Mouse (Mus musculus): ENCODE data around the gene Ncapd2. TPM values are rescaled to one million over a fixed set of nuclear protein-coding genes. Genes with fewer than 3 reads are reported as not detected.

The Ncapd2 gene
- total RNA-seq, 2 experiments from 2014 or later: 924 to 953 TPM

DNA sequence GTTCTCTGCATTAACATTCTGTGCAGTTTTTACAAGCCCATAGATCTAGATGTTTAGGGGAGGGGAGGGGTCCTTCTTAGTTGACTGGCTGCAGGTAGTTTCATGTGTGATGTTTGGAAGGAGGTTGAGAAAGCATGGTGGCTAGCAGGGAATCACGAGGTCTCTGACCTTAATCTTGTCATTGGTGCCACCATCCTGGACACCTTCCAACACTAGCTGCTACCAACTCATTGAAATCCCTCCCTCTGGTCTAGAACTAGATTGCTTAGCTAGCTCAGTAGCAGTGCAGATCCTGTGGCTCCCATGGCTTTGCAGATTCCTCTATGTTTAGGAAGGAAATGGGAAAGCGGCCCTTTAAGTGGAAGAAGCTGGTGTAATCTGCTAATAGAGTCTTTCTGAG is 25.4 kb upstream of the Ncapd2 start:
- ATAC-seq (replicated peaks; ENCODE audit: low FRiP score, poor library complexity, severe bottlenecking): no peak

DNA sequence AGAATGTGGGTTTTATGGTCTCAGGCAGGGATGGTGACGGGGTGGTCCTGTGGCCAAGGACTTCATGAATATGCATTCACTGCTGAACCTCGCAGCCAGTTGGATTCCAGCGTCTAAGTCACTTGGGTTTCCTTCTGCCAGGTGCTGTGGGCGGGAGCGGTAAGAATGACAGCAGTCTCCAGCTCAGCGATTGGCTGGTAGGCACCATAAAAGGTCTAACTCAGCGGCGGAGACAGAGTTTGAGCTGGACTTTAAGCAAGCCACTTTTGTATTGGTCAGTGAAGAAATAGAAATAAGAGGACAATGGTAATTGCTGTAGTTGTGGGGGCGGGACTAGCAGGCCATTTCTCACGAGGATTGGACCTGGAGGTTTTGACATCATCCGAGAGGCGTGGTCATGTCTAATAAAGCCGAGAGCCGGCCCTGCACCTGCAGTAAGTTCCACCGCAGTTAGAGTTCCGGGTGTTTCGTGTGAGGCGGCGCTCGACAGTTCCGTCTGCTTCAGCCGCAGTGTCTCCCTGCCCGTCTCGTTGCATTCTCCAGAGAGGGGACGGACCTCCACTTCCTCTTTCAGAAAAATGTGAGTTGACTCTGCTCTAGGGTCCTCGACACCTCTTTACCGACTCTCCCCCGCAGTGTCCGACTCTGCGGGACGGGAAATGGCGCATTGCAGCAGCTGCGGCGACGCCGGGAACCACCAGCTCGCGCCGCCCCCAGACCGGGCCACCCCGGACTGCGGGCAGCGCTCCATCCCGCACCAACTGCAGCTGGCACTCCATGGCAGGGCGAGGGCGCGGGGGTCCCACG is 23.9 kb upstream of the Ncapd2 start, which contains the start of gene Vamp1:
Gene Vamp1, plus strand, starts transcription at position 404 of the 807 bp plus-strand sequence.
- peak; percentile 98 for ATAC-seq (replicated peaks; ENCODE audit: low FRiP score, poor library complexity, severe bottlenecking)

DNA sequence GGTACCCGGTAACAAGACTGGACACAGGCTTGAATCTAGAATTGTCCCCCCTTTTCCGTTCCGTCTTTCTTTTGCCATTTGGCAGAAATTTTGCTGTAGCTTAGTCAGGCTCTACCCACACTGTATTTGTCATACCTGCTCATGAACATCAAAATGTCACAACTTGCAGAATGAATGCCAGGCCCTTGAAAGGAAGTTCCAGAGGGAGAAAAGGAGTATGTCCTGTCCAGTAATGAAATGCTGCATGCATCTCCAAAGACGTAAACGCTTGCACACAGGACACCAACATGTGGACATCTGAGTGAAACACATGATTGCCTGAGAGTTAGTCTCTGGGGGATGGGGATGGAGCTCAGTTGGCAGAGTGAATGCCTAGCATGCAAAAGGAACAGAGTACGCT is 22.2 kb upstream of the Ncapd2 start:
- no peak for ATAC-seq (replicated peaks; ENCODE audit: low FRiP score, poor library complexity, severe bottlenecking)

DNA sequence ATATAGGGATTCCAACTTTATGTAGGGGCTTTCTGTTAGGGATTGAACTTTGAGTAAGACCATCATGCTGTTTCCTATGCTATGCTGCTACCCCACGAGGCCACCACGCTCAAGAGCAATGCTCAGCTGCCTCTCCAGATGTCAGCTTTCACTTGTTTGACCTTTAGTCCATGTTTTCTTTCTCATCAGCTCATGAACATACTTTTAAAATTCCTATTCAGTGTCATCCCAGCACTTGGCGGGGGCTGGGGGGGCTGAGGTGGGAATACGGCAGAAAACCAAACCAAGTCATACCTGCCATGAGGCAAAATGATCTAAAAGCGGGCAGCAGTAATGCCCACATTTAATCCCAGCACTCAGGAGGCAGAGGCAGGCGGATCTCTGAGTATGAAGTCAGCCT is 21.6 kb upstream of the Ncapd2 start:
- no peak for ATAC-seq (replicated peaks; ENCODE audit: low FRiP score, poor library complexity, severe bottlenecking)

DNA sequence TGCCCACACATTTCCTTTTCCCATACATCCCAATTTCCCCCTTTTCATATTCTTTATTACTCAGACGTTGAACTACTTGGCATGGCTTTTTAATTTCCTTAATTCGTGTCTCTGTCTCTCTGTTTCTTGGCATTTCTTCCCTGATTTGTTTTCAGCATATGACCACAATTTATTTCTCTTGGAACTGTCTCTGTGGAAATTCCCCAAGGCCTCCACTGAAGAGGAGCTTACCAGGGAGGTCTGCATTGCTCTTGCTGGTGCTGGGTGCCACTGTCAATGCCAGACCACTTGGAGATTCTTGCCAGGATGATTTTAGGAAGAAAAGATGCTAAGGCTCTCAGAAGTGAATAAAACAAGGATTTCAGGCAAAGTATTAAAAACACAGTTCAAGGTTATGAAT is 21.1 kb upstream of the Ncapd2 start:
- no peak for ATAC-seq (replicated peaks; ENCODE audit: low FRiP score, poor library complexity, severe bottlenecking)

DNA sequence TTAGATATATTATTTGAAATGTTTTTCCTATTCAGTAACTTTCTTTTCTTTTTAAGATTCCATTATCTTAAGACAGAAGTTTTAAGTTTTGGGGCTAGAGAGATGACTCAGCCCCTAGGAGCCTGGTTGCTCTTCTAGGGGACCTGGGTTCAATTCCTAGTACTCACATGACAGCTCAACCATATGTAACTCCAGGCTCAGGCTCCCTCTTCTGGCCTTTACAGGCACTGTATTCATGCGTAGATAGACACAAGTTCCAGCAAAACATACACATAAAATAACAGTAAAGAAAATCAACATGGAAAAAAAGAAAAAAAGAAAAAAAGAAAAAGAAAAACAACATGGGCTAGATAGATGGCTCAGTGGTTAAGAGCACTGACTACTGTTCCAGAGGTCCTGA is 18.9 kb upstream of the Ncapd2 start:
- ATAC-seq (replicated peaks; ENCODE audit: low FRiP score, poor library complexity, severe bottlenecking): no peak

DNA sequence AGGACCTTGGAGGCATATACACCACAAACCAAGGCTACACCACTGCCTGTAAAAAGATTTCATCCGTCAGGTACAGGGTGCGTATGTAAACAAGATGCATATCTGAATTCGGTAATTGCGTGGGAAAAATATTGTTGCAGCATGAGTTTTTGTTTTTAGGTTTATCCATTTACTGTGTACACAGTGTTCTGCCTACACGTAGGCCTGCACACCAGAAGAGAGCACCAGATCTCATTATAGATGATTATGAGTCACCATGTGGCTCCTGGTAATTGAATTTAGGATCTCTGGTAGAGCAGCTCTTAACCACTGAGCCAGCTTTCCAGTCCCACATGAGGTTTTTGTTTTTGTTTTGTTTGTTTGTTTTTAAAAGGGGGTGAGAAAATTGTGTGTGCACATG is 5.7 kb upstream of the Ncapd2 start:
- no peak for ATAC-seq (replicated peaks; ENCODE audit: low FRiP score, poor library complexity, severe bottlenecking)

DNA sequence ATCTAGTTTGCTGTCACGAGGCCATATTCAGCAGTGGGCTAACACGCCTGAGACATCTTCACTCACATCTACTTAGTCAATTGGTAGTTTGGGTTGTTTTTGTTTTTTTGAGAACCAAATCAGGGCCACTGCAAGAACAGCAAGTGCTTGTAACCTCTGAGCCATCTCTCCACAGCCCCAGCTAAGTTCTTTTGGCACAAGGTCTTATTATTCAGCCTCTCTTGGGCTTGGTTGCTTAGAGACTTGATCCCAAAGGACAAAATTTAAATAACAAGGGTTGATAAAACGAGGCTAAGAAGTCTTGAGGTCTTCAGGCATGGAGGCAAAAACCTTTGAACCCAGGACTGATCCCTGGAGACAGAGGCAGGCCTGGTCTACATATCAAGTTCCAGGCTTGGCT is 4.8 kb upstream of the Ncapd2 start:
- ATAC-seq (replicated peaks; ENCODE audit: low FRiP score, poor library complexity, severe bottlenecking): no peak

DNA sequence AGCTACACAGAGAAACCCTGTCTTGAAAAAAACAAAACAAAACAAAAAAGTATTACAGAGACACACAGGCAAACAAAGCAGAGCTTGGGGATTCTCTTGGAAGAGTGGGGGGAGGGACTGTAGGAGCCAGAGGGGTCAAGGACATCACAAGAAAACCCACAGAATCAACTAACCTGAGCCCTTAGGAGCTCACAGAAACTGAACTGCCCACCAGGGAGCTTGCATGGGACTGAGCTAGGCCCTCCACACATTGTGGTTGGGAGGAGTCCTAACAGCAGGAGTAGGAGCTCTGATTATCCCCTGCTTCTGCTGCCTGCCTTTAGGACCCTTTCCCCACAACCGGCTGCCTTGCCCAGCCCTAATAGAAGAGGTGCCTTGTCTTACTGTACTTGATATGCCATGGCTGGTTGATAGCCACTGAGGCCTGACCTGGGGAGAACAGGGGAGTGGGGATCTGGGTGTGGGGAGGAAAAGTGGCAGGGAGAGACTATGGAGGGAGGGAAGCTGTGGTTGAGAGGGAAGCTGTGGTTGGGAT is 4.1 kb upstream of the Ncapd2 start:
- no peak for ATAC-seq (replicated peaks; ENCODE audit: low FRiP score, poor library complexity, severe bottlenecking)

DNA sequence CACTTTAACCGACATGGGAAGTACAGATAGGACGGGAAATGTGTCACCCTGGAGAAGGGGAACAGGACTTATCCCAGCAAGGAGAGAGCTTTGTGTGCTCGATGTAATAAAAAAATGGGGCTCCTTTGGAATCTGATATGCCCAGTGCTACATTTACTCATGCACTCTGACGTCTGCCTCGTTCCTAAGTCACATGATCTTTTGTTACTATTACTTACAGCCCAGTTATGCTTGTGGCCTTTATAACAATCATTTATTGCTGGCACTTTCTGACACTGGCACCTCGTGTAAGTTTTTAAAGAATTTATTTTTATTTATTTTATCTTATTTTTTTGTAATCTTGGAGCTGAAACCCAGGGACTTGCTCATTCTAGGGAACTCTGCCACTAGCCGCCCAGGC is 1.9 kb upstream of the Ncapd2 start:
- no peak for ATAC-seq (replicated peaks; ENCODE audit: low FRiP score, poor library complexity, severe bottlenecking)

DNA sequence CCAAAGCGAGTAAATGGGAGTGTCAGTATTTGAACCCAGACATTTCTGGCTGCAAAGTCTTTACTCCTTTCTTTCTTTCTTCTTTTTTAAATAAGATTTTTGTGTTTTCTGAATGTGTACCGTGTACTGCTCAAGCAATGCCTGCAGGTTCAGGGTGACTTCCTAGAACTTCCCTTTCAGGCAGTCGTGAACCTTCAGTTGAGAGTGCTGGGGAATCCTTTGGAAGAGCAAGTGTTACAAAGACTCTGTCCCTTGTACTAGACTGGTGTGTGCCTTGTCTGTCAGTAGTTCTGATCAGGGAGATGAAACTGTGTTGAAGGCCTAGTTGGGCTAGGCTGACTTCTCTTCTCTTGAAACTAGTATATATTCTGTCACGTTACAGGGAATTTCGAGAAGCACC is 1.3 kb upstream of the Ncapd2 start:
- no peak for ATAC-seq (replicated peaks; ENCODE audit: low FRiP score, poor library complexity, severe bottlenecking)

DNA sequence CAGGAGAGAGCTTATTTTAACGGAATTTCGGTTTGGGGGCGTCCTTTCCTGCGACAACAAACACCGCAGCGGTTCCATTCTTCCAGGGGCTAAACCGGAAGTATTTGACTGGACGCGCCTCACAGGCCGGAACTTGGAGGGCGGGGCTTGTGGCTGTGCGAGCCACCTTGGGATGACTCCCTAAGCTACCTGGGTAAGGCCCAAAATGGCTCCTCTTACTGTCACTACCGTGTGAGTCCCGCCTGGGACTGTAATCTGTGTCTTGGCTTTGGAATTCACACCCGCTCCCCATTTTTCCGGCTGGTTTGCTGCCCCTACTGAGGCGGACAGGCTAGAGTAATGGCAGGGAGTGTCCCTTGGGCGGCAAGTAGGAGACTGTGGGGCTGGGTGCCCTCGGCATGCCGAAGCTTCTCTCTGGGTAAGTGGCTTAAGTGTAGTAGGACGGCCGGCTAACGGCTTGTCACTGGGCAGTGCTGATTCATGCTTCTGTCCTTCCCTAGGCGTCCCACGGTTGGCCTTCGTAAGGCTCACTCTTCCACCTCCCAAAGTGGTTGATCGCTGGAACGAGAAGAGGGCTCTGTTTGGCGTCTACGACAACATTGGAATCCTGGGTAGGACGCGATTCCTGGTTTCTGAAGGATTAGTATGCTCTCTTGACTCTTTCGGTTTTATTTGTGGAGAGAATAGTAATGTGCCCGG is 664 bp upstream of the Ncapd2 start:
- ATAC-seq (replicated peaks; ENCODE audit: low FRiP score, poor library complexity, severe bottlenecking): peak; percentile 85

DNA sequence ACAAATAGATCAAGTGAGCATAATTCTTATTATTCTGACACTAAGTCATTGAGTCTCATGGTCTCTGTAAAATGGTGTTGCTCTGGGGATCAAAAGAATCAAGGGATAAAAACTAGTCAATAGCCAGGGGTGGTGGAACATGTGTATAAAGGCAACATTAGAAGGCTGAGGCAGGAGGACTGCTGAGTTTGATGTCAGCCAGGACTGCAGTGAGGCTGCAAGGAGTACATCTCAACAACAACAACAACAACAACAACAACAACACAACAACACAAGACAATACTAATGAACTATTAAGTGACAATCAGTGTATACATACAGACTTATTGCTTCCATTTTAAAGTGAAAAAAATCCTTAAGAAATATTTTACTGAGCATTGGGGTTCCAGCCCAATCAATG is 685 bp downstream of the Ncapd2 start:
- no peak for ATAC-seq (replicated peaks; ENCODE audit: low FRiP score, poor library complexity, severe bottlenecking)

DNA sequence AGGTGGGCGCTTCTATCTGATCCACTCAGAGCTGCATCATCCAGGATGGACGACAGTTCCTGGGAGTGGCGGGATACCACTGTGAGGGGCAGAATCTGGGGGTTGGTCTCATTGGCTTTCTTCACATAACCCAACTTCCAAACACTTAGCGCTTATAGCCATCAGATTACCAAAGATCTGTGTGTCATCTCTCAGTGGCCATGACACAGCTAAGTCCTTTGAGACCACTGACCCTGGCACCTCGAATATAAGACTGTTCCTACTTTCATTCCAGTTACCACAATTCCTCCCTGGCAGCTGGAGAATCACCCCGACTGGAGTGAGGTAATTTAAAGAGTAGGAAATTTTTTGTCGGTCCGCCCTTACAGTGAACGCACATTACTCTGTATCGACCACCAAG is 5.3 kb downstream of the Ncapd2 start:
- ATAC-seq (replicated peaks; ENCODE audit: low FRiP score, poor library complexity, severe bottlenecking): no peak

DNA sequence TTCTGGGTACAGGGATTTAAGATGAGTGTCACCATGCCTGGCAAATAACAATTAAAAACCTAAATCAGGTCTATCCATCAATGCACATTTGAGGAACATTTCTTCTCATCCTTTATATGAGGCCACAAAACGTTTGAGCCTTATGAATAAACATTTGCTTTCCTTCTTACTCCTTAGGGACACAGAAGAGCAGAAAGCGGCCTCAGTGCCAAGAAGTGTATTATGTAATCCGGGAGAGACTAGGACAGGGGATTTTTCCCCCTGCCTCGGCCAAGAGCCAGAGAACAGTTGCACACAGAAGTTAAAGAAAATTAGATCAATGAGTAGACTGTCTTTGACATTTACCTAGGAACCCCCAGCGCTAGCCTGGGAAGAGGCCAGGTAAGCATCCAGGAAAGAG is 9.4 kb downstream of the Ncapd2 start:
- ATAC-seq (replicated peaks; ENCODE audit: low FRiP score, poor library complexity, severe bottlenecking): no peak

DNA sequence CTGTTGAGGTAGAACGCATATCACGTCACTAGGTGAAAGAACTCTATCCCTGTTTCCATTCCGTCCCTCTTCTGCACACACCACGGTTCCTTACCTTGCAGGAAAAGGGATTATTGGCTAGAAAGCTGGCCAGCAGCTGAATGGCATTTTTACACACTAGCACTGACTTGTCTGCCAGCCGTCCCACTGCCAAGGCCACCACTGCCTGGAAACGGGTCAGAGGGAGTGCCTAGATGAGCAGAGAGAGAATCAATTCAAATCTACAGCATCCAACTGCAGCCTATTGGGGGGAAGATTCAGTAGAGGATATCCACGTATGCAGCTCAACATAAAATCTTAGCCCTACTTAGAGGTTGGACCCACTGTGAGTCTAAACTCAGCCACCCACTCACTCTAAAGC is 11.9 kb downstream of the Ncapd2 start:
- no peak for ATAC-seq (replicated peaks; ENCODE audit: low FRiP score, poor library complexity, severe bottlenecking)

DNA sequence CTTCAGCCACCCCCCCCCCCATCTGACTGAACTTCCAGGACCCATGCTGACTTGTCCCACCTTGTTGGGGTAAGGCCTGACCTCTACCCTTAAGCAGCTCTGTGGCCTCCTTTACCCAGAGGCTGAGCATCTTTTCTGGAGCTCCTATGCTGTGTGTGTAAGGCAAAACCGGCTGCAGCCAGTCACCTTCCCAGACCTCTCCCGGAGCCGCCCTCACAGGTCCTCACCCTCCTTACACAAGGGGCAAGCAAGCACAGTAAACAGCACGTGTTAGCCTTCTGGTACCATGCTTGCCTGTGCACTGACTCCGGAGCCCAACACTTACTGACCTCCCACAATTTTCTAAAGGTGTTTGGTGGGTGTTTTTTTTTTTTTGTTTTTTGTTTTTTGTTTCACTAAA is 16.0 kb downstream of the Ncapd2 start:
- ATAC-seq (replicated peaks; ENCODE audit: low FRiP score, poor library complexity, severe bottlenecking): no peak

DNA sequence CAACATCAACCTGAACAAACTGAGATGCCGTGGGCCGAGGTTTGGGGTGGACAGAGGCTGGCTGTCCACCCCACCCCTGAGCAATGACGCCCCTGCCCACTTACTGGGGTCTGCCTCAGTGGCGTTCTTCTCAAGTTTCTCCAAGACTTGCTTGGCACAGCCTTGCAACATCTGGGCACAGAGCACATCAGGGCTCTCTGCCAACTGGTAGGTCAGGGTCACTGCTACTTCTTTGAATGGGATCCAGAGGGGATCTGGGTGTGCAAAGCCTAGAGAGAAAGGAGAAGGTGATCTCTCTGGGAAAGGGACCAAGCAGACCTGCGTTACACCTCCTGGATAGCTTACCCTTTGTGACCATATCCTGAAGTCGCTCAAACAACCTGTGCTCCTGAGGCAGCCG is 18.2 kb downstream of the Ncapd2 start:
- no peak for ATAC-seq (replicated peaks; ENCODE audit: low FRiP score, poor library complexity, severe bottlenecking)

DNA sequence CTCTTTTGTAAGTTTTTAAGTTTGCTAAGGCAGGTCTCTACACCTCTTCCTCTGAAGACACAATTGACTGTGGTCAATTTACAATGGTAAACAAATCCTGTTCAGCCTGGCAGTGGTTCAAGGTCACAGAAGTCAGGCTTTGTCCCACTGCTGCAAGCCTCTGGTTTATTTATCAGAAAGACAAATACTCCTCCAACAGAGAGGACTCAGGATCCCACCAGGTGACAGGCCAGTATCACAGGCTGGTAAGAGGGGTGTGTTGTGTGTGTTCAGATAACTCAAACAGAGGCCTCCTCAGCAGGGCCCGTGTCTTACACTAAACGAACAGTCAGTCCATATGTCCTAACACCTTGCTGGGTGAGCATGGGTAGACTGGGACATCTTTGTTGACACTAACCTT is 19.0 kb downstream of the Ncapd2 start:
- ATAC-seq (replicated peaks; ENCODE audit: low FRiP score, poor library complexity, severe bottlenecking): no peak

DNA sequence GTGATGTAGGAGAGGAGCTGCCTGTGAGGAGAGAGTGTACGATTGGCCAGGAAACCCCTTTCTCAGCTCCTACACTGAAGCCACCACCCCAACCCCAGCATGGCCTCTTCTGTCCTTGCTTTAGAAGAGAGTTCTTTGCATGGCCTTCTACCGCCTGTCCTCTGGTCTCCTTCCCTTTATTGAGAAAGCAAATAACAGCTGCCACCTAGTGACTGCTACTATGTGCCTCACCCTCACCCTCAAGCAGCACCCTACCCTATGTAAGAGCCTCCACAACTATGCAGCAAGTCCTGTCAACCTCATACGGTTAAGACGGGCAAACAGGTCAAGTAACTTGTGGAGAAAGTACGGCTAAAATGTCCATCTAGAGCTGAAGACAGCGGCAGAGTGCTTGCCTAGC is 21.3 kb downstream of the Ncapd2 start:
- no peak for ATAC-seq (replicated peaks; ENCODE audit: low FRiP score, poor library complexity, severe bottlenecking)

DNA sequence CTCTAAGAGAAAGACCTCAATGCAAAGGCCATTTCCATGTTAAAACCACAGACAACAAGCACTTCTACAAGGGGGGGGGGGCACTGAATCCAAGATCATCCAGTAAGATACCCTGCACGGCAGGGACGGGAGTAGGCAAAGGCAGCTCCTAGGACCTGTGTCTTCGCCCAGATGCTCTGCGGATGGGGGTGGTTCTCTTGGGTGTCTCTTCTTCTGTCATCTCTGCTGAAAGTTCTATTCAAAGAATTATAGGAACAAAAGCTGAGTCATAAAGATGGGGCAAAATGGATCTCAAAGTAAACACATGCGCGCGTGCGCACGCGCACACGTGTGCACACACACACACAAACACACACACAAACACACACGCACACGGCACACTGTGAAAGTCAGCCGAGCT is 23.4 kb downstream of the Ncapd2 start:
- no peak for ATAC-seq (replicated peaks; ENCODE audit: low FRiP score, poor library complexity, severe bottlenecking)

Data from erythroid progenitor cell, adult 5-6 weeks (primary cell).